Mouse (Mus musculus): ENCODE results near the gene Unc5cl. TPM values are rescaled to one million over a fixed set of nuclear protein-coding genes. Genes with fewer than 3 reads are reported as not detected.

The Unc5cl gene
- total RNA-seq, 2 experiments from 2014 or later = not detected

Other genes with a start within 250 kb of the Unc5cl start
- gene Trem1, start 222.1 kb upstream of the Unc5cl start, total RNA-seq (2021) = not detected
- gene Trem3, start 207.1 kb upstream of the Unc5cl start, total RNA-seq (2021) = not detected
- gene Treml4, start 190.6 kb upstream of the Unc5cl start, total RNA-seq (2021) = not detected
- under 1 TPM in 1 of 2 experiments, not detected in 1; 0.08 TPM for gene Treml2, start 155.4 kb upstream of the Unc5cl start, total RNA-seq (2021)
- not detected for gene B430306N03Rik, start 138.8 kb upstream of the Unc5cl start, total RNA-seq (2021)
- under 1 TPM in 1 of 2 experiments, not detected in 1; 0.83 TPM for gene Trem2, start 108.5 kb upstream of the Unc5cl start, total RNA-seq (2021)
- under 1 TPM in 1 of 2 experiments, not detected in 1; 0.23 TPM for gene Treml1, start 95.0 kb upstream of the Unc5cl start, total RNA-seq (2021)
- 1 to 10 TPM; 6.9 TPM for gene Nfya, start 45.0 kb upstream of the Unc5cl start, total RNA-seq (2021)
- gene Oard1, start 44.9 kb upstream of the Unc5cl start, total RNA-seq (2021) = 1 to 10 TPM; 9.0 to 9.8 TPM
- 100 to 1,000 TPM; 500 to 744 TPM for gene Apobec2, start 22.0 kb upstream of the Unc5cl start, total RNA-seq (2021)
- gene Tspo2, start 3.4 kb upstream of the Unc5cl start, total RNA-seq (2021) = not detected